Mouse (Mus musculus) layer of hippocampus, adult 2 months (tissue): ENCODE results near the gene Ddx58. TPM values are rescaled to one million over a fixed set of nuclear protein-coding genes. Genes with fewer than 3 reads are reported as not detected.

Experiments
- DNase-seq, 2 experiments: peaks; one replicate each; pipeline ENCODE4 v3.0.0; 2022; ENCODE audit warnings: low spot score in 2 of 2
- H3K27ac ChIP-seq: fragments of 200-600 bp; 2 replicates; pipeline ENCODE4 v1.8.1; 2022
- H3K4me3 ChIP-seq: fragments of 200-600 bp; 2 replicates; pipeline ENCODE4 v1.8.1; 2022; ENCODE audit warnings: mild to moderate bottlenecking
- CTCF ChIP-seq: fragments of 200-600 bp; conservative IDR thresholded peaks from 2 replicates; pipeline ENCODE4 v1.8.1; 2022; ENCODE audit warnings: antibody characterized with exemption, mild to moderate bottlenecking, moderate library complexity
- total RNA-seq, 2 experiments: library from RNA; stranded (reverse); gene quantifications; 2 replicates each; pipeline ENCODE4 v1.2.3; 2021

Ddx58 gene
- total RNA-seq, 2 experiments from 2014 or later: 4.0 to 5.7 TPM

DNA sequence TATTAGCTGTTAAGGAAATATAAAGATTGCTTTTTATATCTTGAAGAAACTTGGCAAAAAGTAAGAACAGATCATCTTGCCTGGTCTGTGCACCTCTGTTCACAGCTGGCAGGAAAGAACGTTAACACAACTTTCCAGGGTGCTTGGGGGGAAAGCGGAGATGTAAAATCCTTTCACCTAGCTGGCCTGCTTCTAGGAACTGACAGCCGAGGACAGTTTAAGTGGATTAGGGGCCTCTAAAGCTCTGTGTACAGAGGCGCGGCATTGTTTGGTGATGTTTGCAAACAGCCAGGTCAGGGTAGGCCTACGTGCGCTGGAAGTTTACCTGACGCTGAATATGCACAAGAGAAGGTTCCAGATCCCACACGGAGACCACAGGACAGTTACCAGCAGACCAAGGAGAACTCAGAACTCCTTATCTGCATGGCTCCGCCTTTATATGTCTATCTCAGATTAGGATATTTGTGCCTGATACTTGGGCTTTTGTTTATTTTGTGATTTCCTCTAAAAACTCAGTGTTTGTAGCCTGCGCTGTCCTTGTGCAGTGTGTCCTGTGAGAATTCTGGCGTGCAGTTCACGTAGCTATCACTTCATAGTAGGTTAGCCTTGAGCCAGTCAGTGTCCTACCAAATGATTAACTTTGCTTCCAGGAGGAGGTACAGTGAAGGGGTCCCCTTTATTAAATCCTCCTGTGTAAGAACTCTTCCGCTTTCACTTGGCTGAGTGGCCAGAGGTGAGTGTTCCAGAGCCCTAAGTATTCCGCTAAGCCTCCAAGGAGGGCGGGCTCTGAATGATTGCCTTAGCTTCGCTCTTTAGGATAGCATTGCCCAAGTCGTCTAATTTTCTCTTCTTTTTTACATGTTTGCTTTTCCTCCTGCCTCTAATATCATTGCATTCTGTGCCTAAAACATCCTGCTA is 82.8 kb downstream of the Ddx58 start:
- no peak for DNase-seq
- Histone ChIP-seq H3K4me3 (no peak overlapping the region), H3K27ac (no peak overlapping the region)
- TF ChIP-seq CTCF: no peak

DNA sequence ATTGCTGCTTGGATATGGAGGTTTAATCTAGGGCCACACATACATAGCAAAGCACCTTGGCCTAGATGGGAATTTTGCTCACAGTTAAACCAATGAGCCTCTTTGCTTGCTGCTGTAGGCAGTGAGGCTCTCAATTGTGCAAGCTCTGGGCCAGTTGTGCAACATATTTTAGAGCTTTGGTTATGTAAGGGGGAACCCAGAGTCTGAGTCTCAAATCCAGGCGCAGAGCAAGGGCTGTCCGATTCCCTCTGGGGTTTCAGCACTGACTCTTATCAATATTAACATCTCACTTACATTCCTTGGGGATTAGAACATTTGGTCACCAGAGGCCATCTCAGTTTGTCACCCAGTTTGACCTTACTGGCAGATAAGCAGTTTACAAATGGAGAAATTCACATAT is 83.5 kb downstream of the Ddx58 start:
- no peak for TF ChIP-seq CTCF
- Histone ChIP-seq H3K4me3 (no peak overlapping the region), H3K27ac (no peak overlapping the region)
- DNase-seq: no peak

- TF ChIP-seq CTCF: no peak
- H3K27ac ChIP-seq: no peak overlapping the region
- no peak for DNase-seq
- no peak overlapping the region for H3K4me3 ChIP-seq
Measured at GRCm38 (mm10) chr4:40155467-40155999, 84.1 kb downstream of the Ddx58 start.

- Histone ChIP-seq H3K27ac (no peak overlapping the region), H3K4me3 (no peak overlapping the region)
- no peak for DNase-seq
- TF ChIP-seq CTCF: no peak
Measured at GRCm38 (mm10) chr4:40154751-40155150, 84.9 kb downstream of the Ddx58 start.

Other genes with a start within 250 kb of the Ddx58 start
- 10 to 100 TPM; 27.0 to 30.3 TPM for gene Aco1, start 96.7 kb downstream of the Ddx58 start, total RNA-seq
- gene Smim27, start 29.8 kb upstream of the Ddx58 start, total RNA-seq: 10 to 100 TPM; 12.2 to 13.7 TPM
- gene Topors, start 30.0 kb upstream of the Ddx58 start, total RNA-seq: 10 to 100 TPM; 18.0 to 19.9 TPM
- 100 to 1,000 TPM; 164 to 179 TPM for gene Ndufb6, start 39.6 kb upstream of the Ddx58 start, total RNA-seq
- 10 to 100 TPM in 1 of 2 experiments, 1 to 10 TPM in 1; 5.9 to 10.1 TPM for gene Tmem215, start 232.4 kb upstream of the Ddx58 start, total RNA-seq